Mouse (Mus musculus): ENCODE data around the gene Zbp1. TPM values are rescaled to one million over a fixed set of nuclear protein-coding genes. Genes with fewer than 3 reads are reported as not detected.

Gene Zbp1
- polyA plus RNA-seq, 1 experiment from 2014 or later = not detected

- 92% methylated on average over 8 of the region's 8 CpGs for WGBS
- Histone ChIP-seq H3K4me1 (ENCODE audit: control insufficient read depth, insufficient read depth, low read length) (no peaks in the 10 kb centered on the region; the same call in 1 of the 2 replicates), H3K9ac (ENCODE audit: low read length) (no peak overlapping the region), H3K4me3 (ENCODE audit: low read depth, low read length) (no peak overlapping the region), H3K27ac (ENCODE audit: low read depth, low read length) (no peak overlapping the region), H3K36me3 (ENCODE audit: control insufficient read depth, insufficient read depth, low read length) (peaks cover 12% of the 10 kb centered on the region), H3K4me2 (ENCODE audit: low read depth) (no peak overlapping the region), H3K27me3 (ENCODE audit: control insufficient read depth, insufficient read depth, low read length) (no peaks in the 10 kb centered on the region), H3K9me3 (ENCODE audit: control insufficient read depth, low read length) (no peaks in the 10 kb centered on the region)
- DNase-seq (ENCODE audit: low spot score) (no peak), ATAC-seq (ENCODE audit: insufficient read depth, low FRiP score, low TSS enrichment) (no peak)
Measured at GRCm38 (mm10) chr2:173226792-173227191, 8.1 kb upstream of the Zbp1 start.

GRCm38 (mm10) chr2:173225906-173226305 lies 7.2 kb upstream of the Zbp1 start:
- H3K36me3 ChIP-seq (ENCODE audit: control insufficient read depth, insufficient read depth, low read length) = peaks cover 11% of the 10 kb centered on the region
- DNase-seq (ENCODE audit: low spot score) = no peak
- H3K9ac ChIP-seq (ENCODE audit: low read length) = no peak overlapping the region
- WGBS = 81% methylated on average over 7 of the region's 7 CpGs
- no peaks in the 10 kb centered on the region for H3K9me3 ChIP-seq (ENCODE audit: control insufficient read depth, low read length)
- no peak overlapping the region for H3K4me3 ChIP-seq (ENCODE audit: low read depth, low read length)
- no peak overlapping the region for H3K4me2 ChIP-seq (ENCODE audit: low read depth)
- no peaks in the 10 kb centered on the region; the same call in 1 of the 2 replicates for H3K4me1 ChIP-seq (ENCODE audit: control insufficient read depth, insufficient read depth, low read length)
- no peaks in the 10 kb centered on the region for H3K27me3 ChIP-seq (ENCODE audit: control insufficient read depth, insufficient read depth, low read length)
- no peak for ATAC-seq (ENCODE audit: insufficient read depth, low FRiP score, low TSS enrichment)
- no peak overlapping the region for H3K27ac ChIP-seq (ENCODE audit: low read depth, low read length)

- H3K27ac ChIP-seq (ENCODE audit: low read depth, low read length) = no peak overlapping the region
- no peak overlapping the region for H3K9ac ChIP-seq (ENCODE audit: low read length)
- DNase-seq (ENCODE audit: low spot score) (no peak), ATAC-seq (ENCODE audit: insufficient read depth, low FRiP score, low TSS enrichment) (no peak)
- H3K4me1 ChIP-seq (ENCODE audit: control insufficient read depth, insufficient read depth, low read length) = no peaks in the 10 kb centered on the region; the same call in 1 of the 2 replicates
- no peak overlapping the region for H3K4me2 ChIP-seq (ENCODE audit: low read depth)
- 77% methylated on average over 7 of the region's 7 CpGs for WGBS
- H3K36me3 ChIP-seq (ENCODE audit: control insufficient read depth, insufficient read depth, low read length) = peaks cover 11% of the 10 kb centered on the region
- no peaks in the 10 kb centered on the region for H3K9me3 ChIP-seq (ENCODE audit: control insufficient read depth, low read length)
- H3K27me3 ChIP-seq (ENCODE audit: control insufficient read depth, insufficient read depth, low read length) = no peaks in the 10 kb centered on the region
- H3K4me3 ChIP-seq (ENCODE audit: low read depth, low read length) = no peak overlapping the region
Measured at GRCm38 (mm10) chr2:173224832-173225231, 6.1 kb upstream of the Zbp1 start.

GRCm38 (mm10) chr2:173224097-173224496 lies 5.4 kb upstream of the Zbp1 start:
- no peaks in the 10 kb centered on the region for H3K9me3 ChIP-seq (ENCODE audit: control insufficient read depth, low read length)
- 84% methylated on average over 3 of the region's 3 CpGs for WGBS
- no peak overlapping the region for H3K9ac ChIP-seq (ENCODE audit: low read length)
- no peak for ATAC-seq (ENCODE audit: insufficient read depth, low FRiP score, low TSS enrichment)
- H3K4me1 ChIP-seq (ENCODE audit: control insufficient read depth, insufficient read depth, low read length) = no peaks in the 10 kb centered on the region
- no peak for DNase-seq (ENCODE audit: low spot score)
- H3K27ac ChIP-seq (ENCODE audit: low read depth, low read length) = no peak overlapping the region
- no peak overlapping the region for H3K4me2 ChIP-seq (ENCODE audit: low read depth)
- no peak overlapping the region for H3K4me3 ChIP-seq (ENCODE audit: low read depth, low read length)
- H3K27me3 ChIP-seq (ENCODE audit: control insufficient read depth, insufficient read depth, low read length) = no peaks in the 10 kb centered on the region
- H3K36me3 ChIP-seq (ENCODE audit: control insufficient read depth, insufficient read depth, low read length) = peaks cover 11% of the 10 kb centered on the region

GRCm38 (mm10) chr2:173223496-173223895 lies 4.8 kb upstream of the Zbp1 start:
- H3K27ac ChIP-seq (ENCODE audit: low read depth, low read length) = no peak overlapping the region
- DNase-seq (ENCODE audit: low spot score) (no peak), ATAC-seq (ENCODE audit: insufficient read depth, low FRiP score, low TSS enrichment) (no peak)
- no peak overlapping the region for H3K9ac ChIP-seq (ENCODE audit: low read length)
- H3K4me1 ChIP-seq (ENCODE audit: control insufficient read depth, insufficient read depth, low read length) = no peaks in the 10 kb centered on the region
- no peak overlapping the region for H3K4me2 ChIP-seq (ENCODE audit: low read depth)
- H3K27me3 ChIP-seq (ENCODE audit: control insufficient read depth, insufficient read depth, low read length) = no peaks in the 10 kb centered on the region
- peaks cover 10% of the 10 kb centered on the region for H3K36me3 ChIP-seq (ENCODE audit: control insufficient read depth, insufficient read depth, low read length)
- H3K9me3 ChIP-seq (ENCODE audit: control insufficient read depth, low read length) = no peaks in the 10 kb centered on the region
- H3K4me3 ChIP-seq (ENCODE audit: low read depth, low read length) = no peak overlapping the region
- WGBS = 68% methylated on average over 3 of the region's 3 CpGs

GRCm38 (mm10) chr2:173220754-173221153 lies 2.0 kb upstream of the Zbp1 start:
- Histone ChIP-seq H3K27me3 (ENCODE audit: control insufficient read depth, insufficient read depth, low read length) (no peaks in the 10 kb centered on the region), H3K27ac (ENCODE audit: low read depth, low read length) (no peak overlapping the region), H3K4me3 (ENCODE audit: low read depth, low read length) (no peak overlapping the region), H3K36me3 (ENCODE audit: control insufficient read depth, insufficient read depth, low read length) (no peaks in the 10 kb centered on the region), H3K4me2 (ENCODE audit: low read depth) (no peak overlapping the region), H3K9me3 (ENCODE audit: control insufficient read depth, low read length) (no peaks in the 10 kb centered on the region), H3K4me1 (ENCODE audit: control insufficient read depth, insufficient read depth, low read length) (no peaks in the 10 kb centered on the region), H3K9ac (ENCODE audit: low read length) (no peak overlapping the region)
- no peak for ATAC-seq (ENCODE audit: insufficient read depth, low FRiP score, low TSS enrichment)
- 89% methylated on average over 9 of the region's 9 CpGs for WGBS
- peak; percentile 8 for DNase-seq (ENCODE audit: low spot score)

GRCm38 (mm10) chr2:173219256-173219954 lies 682 bp upstream of the Zbp1 start:
- Histone ChIP-seq H3K4me2 (ENCODE audit: low read depth) (no peak overlapping the region), H3K9me3 (ENCODE audit: control insufficient read depth, low read length) (no peaks in the 10 kb centered on the region), H3K36me3 (ENCODE audit: control insufficient read depth, insufficient read depth, low read length) (no peaks in the 10 kb centered on the region), H3K27me3 (ENCODE audit: control insufficient read depth, insufficient read depth, low read length) (no peaks in the 10 kb centered on the region), H3K4me3 (ENCODE audit: low read depth, low read length) (no peak overlapping the region), H3K9ac (ENCODE audit: low read length) (no peak overlapping the region), H3K27ac (ENCODE audit: low read depth, low read length) (no peak overlapping the region), H3K4me1 (ENCODE audit: control insufficient read depth, insufficient read depth, low read length) (no peaks in the 10 kb centered on the region)
- peak; percentile 72 for DNase-seq (ENCODE audit: low spot score)
- ATAC-seq (ENCODE audit: insufficient read depth, low FRiP score, low TSS enrichment) = peak; percentile 64; the same call in 1 of the 2 replicates
- WGBS = 45% methylated on average over 10 of the region's 10 CpGs

GRCm38 (mm10) chr2:173217763-173218258 lies 912 bp downstream of the Zbp1 start:
- Histone ChIP-seq H3K4me1 (ENCODE audit: control insufficient read depth, insufficient read depth, low read length) (no peaks in the 10 kb centered on the region), H3K36me3 (ENCODE audit: control insufficient read depth, insufficient read depth, low read length) (no peaks in the 10 kb centered on the region), H3K9me3 (ENCODE audit: control insufficient read depth, low read length) (no peaks in the 10 kb centered on the region), H3K27ac (ENCODE audit: low read depth, low read length) (no peak overlapping the region), H3K27me3 (ENCODE audit: control insufficient read depth, insufficient read depth, low read length) (no peaks in the 10 kb centered on the region), H3K4me2 (ENCODE audit: low read depth) (no peak overlapping the region), H3K9ac (ENCODE audit: low read length) (no peak overlapping the region), H3K4me3 (ENCODE audit: low read depth, low read length) (no peak overlapping the region)
- DNase-seq (ENCODE audit: low spot score) (peak; percentile 8), ATAC-seq (ENCODE audit: insufficient read depth, low FRiP score, low TSS enrichment) (no peak)
- WGBS = 97% methylated on average over 5 of the region's 5 CpGs

GRCm38 (mm10) chr2:173217246-173217645 lies 1.5 kb downstream of the Zbp1 start:
- Histone ChIP-seq H3K4me2 (ENCODE audit: low read depth) (no peak overlapping the region), H3K9ac (ENCODE audit: low read length) (no peak overlapping the region), H3K4me1 (ENCODE audit: control insufficient read depth, insufficient read depth, low read length) (no peaks in the 10 kb centered on the region), H3K27me3 (ENCODE audit: control insufficient read depth, insufficient read depth, low read length) (no peaks in the 10 kb centered on the region), H3K27ac (ENCODE audit: low read depth, low read length) (no peak overlapping the region), H3K4me3 (ENCODE audit: low read depth, low read length) (no peak overlapping the region), H3K9me3 (ENCODE audit: control insufficient read depth, low read length) (no peaks in the 10 kb centered on the region), H3K36me3 (ENCODE audit: control insufficient read depth, insufficient read depth, low read length) (no peaks in the 10 kb centered on the region)
- DNase-seq (ENCODE audit: low spot score) (peak; percentile 2), ATAC-seq (ENCODE audit: insufficient read depth, low FRiP score, low TSS enrichment) (no peak)
- 76% methylated on average over 3 of the region's 3 CpGs for WGBS

All from neural tube, embryonic 11.5 days (tissue).